Mouse (Mus musculus): ENCODE measurements around the gene Cpeb3. TPM values are rescaled to one million over a fixed set of nuclear protein-coding genes. Genes with fewer than 3 reads are reported as not detected.

Cpeb3 gene
- polyA plus RNA-seq, 1 experiment, result 4.1 TPM

DNA sequence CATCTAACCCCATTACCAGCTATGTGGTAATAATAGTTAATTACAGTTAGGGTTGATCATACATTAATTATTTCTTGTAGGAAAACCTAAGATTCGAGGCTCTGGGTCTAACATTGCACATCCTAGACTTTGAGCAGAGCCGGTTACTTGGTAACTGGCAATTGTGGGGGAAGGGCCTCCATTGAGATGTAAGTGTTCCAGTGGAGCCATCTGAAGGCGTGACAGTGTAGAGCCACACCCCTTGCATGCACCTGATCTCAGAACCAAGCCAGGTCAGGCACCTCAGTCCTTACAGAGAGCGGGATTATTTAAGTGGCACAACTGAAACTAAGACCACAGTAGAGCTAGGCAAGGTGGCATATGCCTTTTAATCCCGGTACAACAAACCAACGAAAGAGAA is 194.9 kb downstream of the Cpeb3 start:
- TF ChIP-seq POLR2A (IDR thresholded peaks at IDR 0.05; ENCODE audit: low read depth, low read length) (no peak), CTCF (IDR thresholded peaks at IDR 0.05; ENCODE audit: extremely low read depth, insufficient read depth, insufficient read length, insufficient replicate concordance) (no peak)
- Histone ChIP-seq H3K36me3 (ENCODE audit: control insufficient read depth, insufficient read depth, low read length) (peaks cover 31% of the 10 kb centered on the region), H3K4me1 (ENCODE audit: control insufficient read depth, insufficient read depth, insufficient read length) (peaks cover 3% of the 10 kb centered on the region; the same call in 1 of the 2 replicates), H3K27ac (ENCODE audit: insufficient read depth, low read length) (no peak overlapping the region), H3K4me3 (ENCODE audit: extremely low read depth, insufficient read depth, insufficient read length) (no peak overlapping the region), H3K27me3 (ENCODE audit: control insufficient read depth, insufficient read depth, low read length) (no peaks in the 10 kb centered on the region)
- WGBS, result 96% methylated on average over 6 of the region's 6 CpGs
- DNase-seq (ENCODE audit: low read depth in 1 of 2, low spot score in 2 of 2), result no peak

DNA sequence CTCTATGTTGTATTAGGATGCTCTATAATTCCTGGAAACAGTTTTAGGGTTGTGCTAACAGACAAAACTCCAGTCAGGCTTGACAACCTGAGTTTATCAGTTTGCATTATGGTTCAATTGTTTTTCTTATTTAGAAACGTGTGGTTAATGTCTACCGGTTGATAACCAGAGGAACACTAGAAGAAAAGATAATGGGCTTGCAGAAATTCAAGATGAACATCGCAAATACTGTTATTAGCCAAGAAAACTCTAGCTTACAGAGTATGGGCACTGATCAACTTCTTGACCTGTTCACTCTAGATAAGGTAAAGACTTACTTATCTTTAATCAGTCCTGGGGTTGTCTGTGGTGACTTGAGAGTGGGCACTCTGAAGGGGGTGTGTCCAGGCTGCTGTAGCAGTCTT is 198.5 kb downstream of the Cpeb3 start:
- DNase-seq (ENCODE audit: low read depth in 1 of 2, low spot score in 2 of 2), result no peak
- no peak overlapping the region for H3K4me3 ChIP-seq (ENCODE audit: extremely low read depth, insufficient read depth, insufficient read length)
- TF ChIP-seq POLR2A (IDR thresholded peaks at IDR 0.05; ENCODE audit: low read depth, low read length) (no peak), CTCF (IDR thresholded peaks at IDR 0.05; ENCODE audit: extremely low read depth, insufficient read depth, insufficient read length, insufficient replicate concordance) (no peak)
- WGBS, result 88% methylated on average over 3 of the region's 3 CpGs
- peaks cover 41% of the 10 kb centered on the region for H3K36me3 ChIP-seq (ENCODE audit: control insufficient read depth, insufficient read depth, low read length)
- no peaks in the 10 kb centered on the region; the same call in 1 of the 2 replicates for H3K4me1 ChIP-seq (ENCODE audit: control insufficient read depth, insufficient read depth, insufficient read length)
- H3K27me3 ChIP-seq (ENCODE audit: control insufficient read depth, insufficient read depth, low read length), result no peaks in the 10 kb centered on the region
- H3K27ac ChIP-seq (ENCODE audit: insufficient read depth, low read length), result no peak overlapping the region

DNA sequence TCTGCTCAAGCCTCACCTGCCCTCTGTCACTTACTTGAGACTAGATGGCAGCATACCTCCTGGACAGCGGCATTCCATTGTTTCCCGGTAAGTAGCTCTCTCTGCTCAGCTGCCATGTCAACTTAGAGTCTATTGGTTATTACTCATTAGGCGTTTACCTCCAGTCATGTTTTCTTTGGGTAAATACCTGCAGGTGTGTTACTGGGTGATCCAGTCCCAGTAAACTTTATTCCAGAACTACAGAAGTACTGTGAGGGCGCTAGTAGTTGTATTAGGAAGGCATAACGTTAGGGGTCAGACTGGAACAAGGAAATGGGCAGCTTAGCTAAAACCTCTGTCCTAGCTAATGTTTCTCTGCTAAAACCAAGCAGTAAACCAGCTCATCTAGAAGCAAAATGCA is 203.8 kb downstream of the Cpeb3 start:
- Histone ChIP-seq H3K36me3 (ENCODE audit: control insufficient read depth, insufficient read depth, low read length) (peaks cover 43% of the 10 kb centered on the region), H3K27me3 (ENCODE audit: control insufficient read depth, insufficient read depth, low read length) (no peaks in the 10 kb centered on the region), H3K4me1 (ENCODE audit: control insufficient read depth, insufficient read depth, insufficient read length) (no peaks in the 10 kb centered on the region; the same call in 1 of the 2 replicates), H3K27ac (ENCODE audit: insufficient read depth, low read length) (no peak overlapping the region), H3K4me3 (ENCODE audit: extremely low read depth, insufficient read depth, insufficient read length) (no peak overlapping the region)
- TF ChIP-seq POLR2A (IDR thresholded peaks at IDR 0.05; ENCODE audit: low read depth, low read length) (no peak), CTCF (IDR thresholded peaks at IDR 0.05; ENCODE audit: extremely low read depth, insufficient read depth, insufficient read length, insufficient replicate concordance) (no peak)
- WGBS, result 96% methylated on average over 5 of the region's 5 CpGs
- no peak for DNase-seq (ENCODE audit: low read depth in 1 of 2, low spot score in 2 of 2)

Other genes with a start within 250 kb of the Cpeb3 start
- 21.2 and 23.4 TPM in 2 replicates for gene March5, start 1.1 kb downstream of the Cpeb3 start, polyA plus RNA-seq (2012; rRNA removed)
- gene Ide, start 129.3 kb upstream of the Cpeb3 start, polyA plus RNA-seq (2012; rRNA removed), result 6.2 and 6.7 TPM in 2 replicates
- 2.1 TPM in 2 replicates for gene Kif11, start 167.8 kb upstream of the Cpeb3 start, polyA plus RNA-seq (2012; rRNA removed)
- gene Hhex, start 226.2 kb upstream of the Cpeb3 start, polyA plus RNA-seq (2012; rRNA removed), result 52.9 and 105 TPM in 2 replicates

Measured in spleen, adult 2 months (tissue).